Mouse (Mus musculus) erythroblast, adult 5-6 weeks (primary cell): ENCODE measurements around the gene Dnaja3. TPM values are rescaled to one million over a fixed set of nuclear protein-coding genes. Genes with fewer than 3 reads are reported as not detected.

Source experiments
- total RNA-seq, 2 experiments: library from RNA; stranded (forward) in 1 of 2; stranded (reverse) in 1 of 2; fragments of 150-400 nt in 1 of 2; fragments of 200-764, 138-1000 nt in 1 of 2; gene quantifications; 2 replicates each; pipeline versions ENCODE4 v1.2.3 to v1.2.4; 2015 to 2017; ENCODE audit warnings: low replicate concordance in 2 of 2

The Dnaja3 gene
- total RNA-seq, 2 experiments from 2014 or later = 4.8 to 9.5 TPM

Other genes with a start within 250 kb of the Dnaja3 start
- 0.19 and 1.5 TPM in 2 replicates for gene Adcy9, start 219.5 kb upstream of the Dnaja3 start, total RNA-seq (2015; ENCODE audit: low replicate concordance)
- gene Adcy9, start 219.5 kb upstream of the Dnaja3 start, total RNA-seq (2017; ENCODE audit: low replicate concordance) = 1.2 and 3.1 TPM in 2 replicates
- 1.0 and 1.3 TPM in 2 replicates for gene Srl, start 98.2 kb upstream of the Dnaja3 start, total RNA-seq (2015; ENCODE audit: low replicate concordance)
- 1.3 and 10.3 TPM in 2 replicates for gene Srl, start 98.2 kb upstream of the Dnaja3 start, total RNA-seq (2017; ENCODE audit: low replicate concordance)
- 3.1 and 14.4 TPM in 2 replicates for gene Tfap4, start 80.1 kb upstream of the Dnaja3 start, total RNA-seq (2015; ENCODE audit: low replicate concordance)
- gene Tfap4, start 80.1 kb upstream of the Dnaja3 start, total RNA-seq (2017; ENCODE audit: low replicate concordance) = 4.6 and 5.9 TPM in 2 replicates
- not detected in 2 replicates for gene Glis2, start 45.3 kb upstream of the Dnaja3 start, total RNA-seq (2015; ENCODE audit: low replicate concordance)
- gene Glis2, start 45.3 kb upstream of the Dnaja3 start, total RNA-seq (2017; ENCODE audit: low replicate concordance) = not detected in 2 replicates
- gene Pam16, start 15.0 kb upstream of the Dnaja3 start, total RNA-seq (2015; ENCODE audit: low replicate concordance) = 3.3 and 10.6 TPM in 2 replicates
- gene Pam16, start 15.0 kb upstream of the Dnaja3 start, total RNA-seq (2017; ENCODE audit: low replicate concordance) = 7.9 and 11.6 TPM in 2 replicates
- gene Vasn, start within 50 bp of the Dnaja3 start, total RNA-seq (2015; ENCODE audit: low replicate concordance) = not detected in 2 replicates
- not detected in 2 replicates for gene Vasn, start within 50 bp of the Dnaja3 start, total RNA-seq (2017; ENCODE audit: low replicate concordance)
- 14.6 and 24.2 TPM in 2 replicates for gene Coro7, start 39.8 kb downstream of the Dnaja3 start, total RNA-seq (2015; ENCODE audit: low replicate concordance)
- 5.3 and 9.6 TPM in 2 replicates for gene Coro7, start 39.8 kb downstream of the Dnaja3 start, total RNA-seq (2017; ENCODE audit: low replicate concordance)
- gene Nmral1, start 79.4 kb downstream of the Dnaja3 start, total RNA-seq (2015; ENCODE audit: low replicate concordance) = 4.6 and 14.4 TPM in 2 replicates
- gene Nmral1, start 79.4 kb downstream of the Dnaja3 start, total RNA-seq (2017; ENCODE audit: low replicate concordance) = 10.6 and 16.4 TPM in 2 replicates
- 13.3 and 22.6 TPM in 2 replicates for gene Hmox2, start 86.4 kb downstream of the Dnaja3 start, total RNA-seq (2015; ENCODE audit: low replicate concordance)
- gene Hmox2, start 86.4 kb downstream of the Dnaja3 start, total RNA-seq (2017; ENCODE audit: low replicate concordance) = 15.4 and 18.8 TPM in 2 replicates
- 2.5 and 4.0 TPM in 2 replicates for gene Cdip1, start 150.3 kb downstream of the Dnaja3 start, total RNA-seq (2015; ENCODE audit: low replicate concordance)
- gene Cdip1, start 150.3 kb downstream of the Dnaja3 start, total RNA-seq (2017; ENCODE audit: low replicate concordance) = 2.1 and 3.2 TPM in 2 replicates
- gene 4930562C15Rik, start 195.4 kb downstream of the Dnaja3 start, total RNA-seq (2015; ENCODE audit: low replicate concordance) = not detected in 2 replicates
- gene 4930562C15Rik, start 195.4 kb downstream of the Dnaja3 start, total RNA-seq (2017; ENCODE audit: low replicate concordance) = 0.42 TPM in 1 of 2 replicates, not detected in the other
- gene Ubald1, start 240.3 kb downstream of the Dnaja3 start, total RNA-seq (2015; ENCODE audit: low replicate concordance) = 26.8 and 39.6 TPM in 2 replicates
- 9.5 and 18.3 TPM in 2 replicates for gene Ubald1, start 240.3 kb downstream of the Dnaja3 start, total RNA-seq (2017; ENCODE audit: low replicate concordance)
- 5.9 and 6.5 TPM in 2 replicates for gene Mgrn1, start 246.3 kb downstream of the Dnaja3 start, total RNA-seq (2015; ENCODE audit: low replicate concordance)
- gene Mgrn1, start 246.3 kb downstream of the Dnaja3 start, total RNA-seq (2017; ENCODE audit: low replicate concordance) = 2.0 and 3.3 TPM in 2 replicates